Mouse (Mus musculus): ENCODE results near the gene 1110051M20Rik.

- no peak for TF ChIP-seq CTCF (IDR thresholded peaks at IDR 0.05; ENCODE audit: insufficient read depth, low read length)
- no peak for TF ChIP-seq POLR2A (IDR thresholded peaks at IDR 0.05; ENCODE audit: borderline replicate concordance, extremely low read depth, low read depth, low read length)
These were observed 21.4 kb upstream of the 1110051M20Rik start for GRCm38 (mm10) chr2:91465934-91466333.
